Mouse (Mus musculus): ENCODE measurements around the gene Lep.

Gene Lep

GRCm38 (mm10) chr6:29044029-29044428 is 16.0 kb upstream of the Lep start:
- no peak for DNase-seq (ENCODE audit: low read depth, low spot score)

- DNase-seq (ENCODE audit: low read depth, low spot score), result no peak
These were observed 10.1 kb upstream of the Lep start for GRCm38 (mm10) chr6:29049926-29050325.

- no peak for DNase-seq (ENCODE audit: low read depth, low spot score)
These were observed 7.8 kb upstream of the Lep start for GRCm38 (mm10) chr6:29052188-29052587.

- no peak for DNase-seq (ENCODE audit: low read depth, low spot score)
These were observed 6.8 kb upstream of the Lep start for GRCm38 (mm10) chr6:29053181-29053580.

- no peak for DNase-seq (ENCODE audit: low read depth, low spot score)
These were observed 3.6 kb upstream of the Lep start for GRCm38 (mm10) chr6:29056377-29056776.

- no peak for DNase-seq (ENCODE audit: low read depth, low spot score)
These were observed 6.4 kb downstream of the Lep start for GRCm38 (mm10) chr6:29066389-29066790.

- no peak for DNase-seq (ENCODE audit: low read depth, low spot score)
These were observed 12.2 kb downstream of the Lep start for GRCm38 (mm10) chr6:29072258-29072657.

GRCm38 (mm10) chr6:29073462-29074132 is 13.6 kb downstream of the Lep start:
- no peak for DNase-seq (ENCODE audit: low read depth, low spot score)

GRCm38 (mm10) chr6:29074133-29074469 is 14.1 kb downstream of the Lep start:
- DNase-seq (ENCODE audit: low read depth, low spot score), result no peak

GRCm38 (mm10) chr6:29079291-29079690 is 19.3 kb downstream of the Lep start:
- DNase-seq (ENCODE audit: low read depth, low spot score), result no peak

- no peak for DNase-seq (ENCODE audit: low read depth, low spot score)
These were observed 21.9 kb downstream of the Lep start for GRCm38 (mm10) chr6:29081826-29082363.

- peak; percentile 39 for DNase-seq (ENCODE audit: low read depth, low spot score)
These were observed 22.8 kb downstream of the Lep start for GRCm38 (mm10) chr6:29082776-29083354.

- no peak for DNase-seq (ENCODE audit: low read depth, low spot score)
These were observed 24.4 kb downstream of the Lep start for GRCm38 (mm10) chr6:29084401-29084800.

- DNase-seq (ENCODE audit: low read depth, low spot score), result no peak
These were observed 28.1 kb downstream of the Lep start for GRCm38 (mm10) chr6:29087921-29088709.

GRCm38 (mm10) chr6:29092234-29092633 is 32.2 kb downstream of the Lep start:
- DNase-seq (ENCODE audit: low read depth, low spot score), result no peak

GRCm38 (mm10) chr6:29092904-29093303 is 32.9 kb downstream of the Lep start:
- peak; percentile 23 for DNase-seq (ENCODE audit: low read depth, low spot score)

- peak; percentile 12 for DNase-seq (ENCODE audit: low read depth, low spot score)
These were observed 39.6 kb downstream of the Lep start for GRCm38 (mm10) chr6:29099536-29100170.

- no peak for DNase-seq (ENCODE audit: low read depth, low spot score)
These were observed 40.4 kb downstream of the Lep start for GRCm38 (mm10) chr6:29100423-29100822.

- DNase-seq (ENCODE audit: low read depth, low spot score), result no peak
These were observed 41.3 kb downstream of the Lep start for GRCm38 (mm10) chr6:29101248-29101864.

GRCm38 (mm10) chr6:29108376-29108775 is 48.4 kb downstream of the Lep start:
- no peak for DNase-seq (ENCODE audit: low read depth, low spot score)

- DNase-seq (ENCODE audit: low read depth, low spot score), result no peak
These were observed 51.5 kb downstream of the Lep start for GRCm38 (mm10) chr6:29111501-29111900.

GRCm38 (mm10) chr6:29115756-29116155 is 55.7 kb downstream of the Lep start:
- peak; percentile 62 for DNase-seq (ENCODE audit: low read depth, low spot score)
